Mouse (Mus musculus) urinary bladder, postnatal 25 days (tissue): ENCODE measurements around the gene Casp8.
"Not testable (repeated sequence)": the region's sequence is repeated elsewhere in the genome, so short reads cannot be mapped to it uniquely, and the experiment has no call there.

Experiments used
- DNase-seq: peaks from one replicate; pipeline ENCODE4 v3.0.0; 2022; ENCODE audit warnings: low spot score

Gene Casp8

GRCm38 (mm10) chr1:58795291-58796058, at the start of gene Casp8:
Gene Casp8, plus strand, starts transcription at chr1:58795374.
- DNase-seq: peak; percentile 46

GRCm38 (mm10) chr1:58746880-58747279, 48.3 kb upstream of the Casp8 start:
- DNase-seq: no peak

GRCm38 (mm10) chr1:58759451-58759850, 35.7 kb upstream of the Casp8 start:
- no peak for DNase-seq

GRCm38 (mm10) chr1:58760581-58760980, 34.6 kb upstream of the Casp8 start:
- no peak for DNase-seq

GRCm38 (mm10) chr1:58761391-58762275, 33.5 kb upstream of the Casp8 start:
- peak; percentile 18 for DNase-seq

GRCm38 (mm10) chr1:58762576-58762975, 32.6 kb upstream of the Casp8 start:
- no peak for DNase-seq

GRCm38 (mm10) chr1:58766446-58766845, 28.7 kb upstream of the Casp8 start:
- not testable (repeated sequence) for DNase-seq

- DNase-seq: no peak
Observed at GRCm38 (mm10) chr1:58769136-58769535, 26.0 kb upstream of the Casp8 start.

GRCm38 (mm10) chr1:58769701-58770100, 25.5 kb upstream of the Casp8 start:
- DNase-seq: no peak

GRCm38 (mm10) chr1:58770111-58770720, 25.0 kb upstream of the Casp8 start:
- peak; percentile 30 for DNase-seq

GRCm38 (mm10) chr1:58772084-58772483, 23.1 kb upstream of the Casp8 start:
- DNase-seq: no peak

GRCm38 (mm10) chr1:58773280-58773679, 21.9 kb upstream of the Casp8 start:
- no peak for DNase-seq

GRCm38 (mm10) chr1:58773905-58774304, 21.3 kb upstream of the Casp8 start:
- DNase-seq: no peak

- DNase-seq: no peak
Observed at GRCm38 (mm10) chr1:58775361-58775760, 19.8 kb upstream of the Casp8 start.

GRCm38 (mm10) chr1:58777583-58777982, 17.6 kb upstream of the Casp8 start:
- no peak for DNase-seq

- DNase-seq: no peak
Observed at GRCm38 (mm10) chr1:58778226-58778625, 16.9 kb upstream of the Casp8 start.

GRCm38 (mm10) chr1:58786276-58786675, 8.9 kb upstream of the Casp8 start:
- DNase-seq: no peak

GRCm38 (mm10) chr1:58788410-58788809, 6.8 kb upstream of the Casp8 start:
- DNase-seq: no peak

- no peak for DNase-seq
Observed at GRCm38 (mm10) chr1:58794705-58795104, 469 bp upstream of the Casp8 start.

- no peak for DNase-seq
Observed at GRCm38 (mm10) chr1:58796059-58796363, 837 bp downstream of the Casp8 start.

GRCm38 (mm10) chr1:58796853-58797252, 1.7 kb downstream of the Casp8 start:
- no peak for DNase-seq

GRCm38 (mm10) chr1:58797370-58797769, 2.2 kb downstream of the Casp8 start:
- no peak for DNase-seq

GRCm38 (mm10) chr1:58798911-58799310, 3.7 kb downstream of the Casp8 start:
- DNase-seq: no peak
